Mouse (Mus musculus) stomach, postnatal 0 days (tissue): ENCODE results near the gene Pom121. TPM values are rescaled to one million over a fixed set of nuclear protein-coding genes. Genes with fewer than 3 reads are reported as not detected.

Experiments used
- ATAC-seq: fragments of 200-750 bp; cut with Nextera tagmentation; 2 replicates; pipeline ENCODE4 v1.8.0; 2017; ENCODE audit not compliant: low FRiP score, low TSS enrichment
- DNase-seq: peaks from one replicate; pipeline ENCODE4 v3.0.0-alpha.2; 2016; ENCODE audit warnings: low spot score
- H3K27ac ChIP-seq: fragments of 300-500 bp; sonication (generic); replicated peaks from 2 replicates; pipeline ENCODE4 v1.5.1; 2014; ENCODE audit warnings: mild to moderate bottlenecking, control low read depth
- H3K27me3 ChIP-seq: fragments of 300-500 bp; sonication (generic); 2 replicates; pipeline ENCODE4 v1.6.1; 2014; ENCODE audit warnings: low read length; ENCODE audit not compliant: control insufficient read depth, insufficient read depth
- H3K36me3 ChIP-seq: fragments of 300-500 bp; sonication (generic); 2 replicates; pipeline ENCODE4 v1.6.1; 2014; ENCODE audit warnings: low read length, mixed read lengths; ENCODE audit not compliant: control insufficient read depth, insufficient read depth
- H3K4me1 ChIP-seq: fragments of 300-500 bp; sonication (generic); replicated peaks from 2 replicates; pipeline ENCODE4 v1.6.1; 2014; ENCODE audit warnings: antibody characterized with exemption; ENCODE audit not compliant: control insufficient read depth, insufficient read depth
- H3K4me2 ChIP-seq: fragments of 300-500 bp; sonication (generic); replicated peaks from 2 replicates; pipeline ENCODE4 v1.6.1; 2014; ENCODE audit warnings: low read depth, mild to moderate bottlenecking, control low read depth, moderate library complexity
- H3K4me3 ChIP-seq: fragments of 300-500 bp; sonication (generic); 2 replicates; pipeline ENCODE4 v1.5.1; 2014; ENCODE audit warnings: low read depth, low read length, control low read depth
- H3K9ac ChIP-seq: fragments of 300-500 bp; sonication (generic); 2 replicates; pipeline ENCODE4 v1.6.1; 2014; ENCODE audit warnings: mild to moderate bottlenecking, low read length, control low read depth, mixed read lengths
- H3K9me3 ChIP-seq: fragments of 300-500 bp; sonication (generic); 2 replicates; pipeline ENCODE4 v1.6.1; 2016; ENCODE audit warnings: low read length; ENCODE audit not compliant: control insufficient read depth
- CTCF ChIP-seq: IDR thresholded peaks from 2 replicates; pipeline ENCODE4 v1.5.1; 2016; ENCODE audit warnings: antibody characterized with exemption, low read depth, mild to moderate bottlenecking, moderate library complexity
- EP300 ChIP-seq: optimal IDR thresholded peaks from 2 replicates; pipeline ENCODE3; 2016; ENCODE audit warnings: antibody characterized with exemption
- WGBS: fragments of 180-500 bp; shearing (Covaris S2); extraction: QIAGEN DNeasy Blood & Tissue Kit; methylation state at CpG from one replicate; pipeline ENCODE4 v1.1.7; 2014; 5-methylcytosine and 5-hydroxymethylcytosine counted together
- microRNA-seq: library from miRNA; unstranded; fragments of <30 nt; microRNA quantifications from one replicate; pipeline ENCODE4, GENCODE M21; 2016
- polyA plus RNA-seq: library from polyadenylated mRNA; unstranded; fragments of >200 nt; fragmentation: Nextera tagmentation; extraction: Ambion mirVana; gene quantifications from 2 replicates; pipeline ENCODE4 v1.2.1, GENCODE M21; 2015

Gene Pom121
- polyA plus RNA-seq, 1 experiment from 2014 or later, result 3.9 TPM

DNA sequence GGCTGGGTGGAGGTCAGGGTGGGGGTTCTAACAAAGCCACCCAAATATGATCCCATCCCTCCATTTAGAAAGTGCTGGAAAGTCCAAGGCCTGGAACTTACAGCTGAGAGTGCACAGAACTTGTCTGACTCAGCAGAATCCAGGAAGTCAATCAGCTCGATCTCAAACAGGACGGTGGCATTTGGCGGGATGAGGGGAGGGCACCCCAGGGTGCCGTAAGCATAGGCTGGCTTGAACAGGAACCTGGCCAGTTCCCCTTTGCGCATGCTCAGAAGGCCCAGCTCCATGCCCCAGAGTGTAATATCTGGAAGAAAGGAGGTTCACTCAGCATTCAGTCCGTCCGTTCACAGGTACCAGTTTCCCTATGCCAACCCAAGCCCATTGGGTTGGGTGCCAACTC is 48.4 kb downstream of the Pom121 start:
- H3K27ac ChIP-seq, result no peak overlapping the region
- no peaks in the 10 kb centered on the region for H3K9me3 ChIP-seq
- no peak for DNase-seq
- no peak overlapping the region for H3K4me2 ChIP-seq
- H3K9ac ChIP-seq, result no peak overlapping the region
- H3K27me3 ChIP-seq, result no peaks in the 10 kb centered on the region
- H3K4me1 ChIP-seq, result no peaks in the 10 kb centered on the region
- 71% methylated on average over 7 of the region's 7 CpGs for whole genome bisulfite sequencing
- no peak for TF ChIP-seq EP300
- no peak for TF ChIP-seq CTCF
- H3K4me3 ChIP-seq, result no peak overlapping the region
- no peaks in the 10 kb centered on the region for H3K36me3 ChIP-seq
- ATAC-seq, result no peak

DNA sequence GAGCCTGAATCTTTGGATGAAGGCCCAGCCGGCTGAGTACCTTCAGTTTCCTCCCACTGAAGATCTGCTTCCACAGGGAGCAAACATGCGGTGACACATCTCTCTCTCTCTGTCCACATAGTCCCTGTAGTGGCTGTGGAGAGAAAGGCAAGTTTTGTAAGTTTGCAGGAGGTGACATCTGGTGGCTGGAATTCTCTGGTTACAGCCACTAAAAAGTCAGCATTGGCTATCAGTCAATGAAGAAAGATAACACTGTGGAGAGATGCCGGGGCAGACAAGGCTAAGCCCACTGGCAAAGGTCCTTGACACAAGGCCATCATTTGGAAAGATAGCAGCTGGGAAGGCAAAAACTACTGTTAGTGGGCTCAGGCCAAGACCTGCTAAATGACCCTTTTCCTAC is 56.8 kb downstream of the Pom121 start:
- Histone ChIP-seq H3K9ac (no peak overlapping the region), H3K9me3 (no peaks in the 10 kb centered on the region), H3K27me3 (no peaks in the 10 kb centered on the region), H3K4me1 (no peaks in the 10 kb centered on the region), H3K4me2 (no peak overlapping the region), H3K36me3 (no peaks in the 10 kb centered on the region), H3K27ac (no peak overlapping the region), H3K4me3 (no peak overlapping the region)
- DNase-seq (no peak), ATAC-seq (no peak)
- TF ChIP-seq EP300 (no peak), CTCF (peak; percentile 68)
- WGBS, result 20% methylated on average over 3 of the region's 3 CpGs

DNA sequence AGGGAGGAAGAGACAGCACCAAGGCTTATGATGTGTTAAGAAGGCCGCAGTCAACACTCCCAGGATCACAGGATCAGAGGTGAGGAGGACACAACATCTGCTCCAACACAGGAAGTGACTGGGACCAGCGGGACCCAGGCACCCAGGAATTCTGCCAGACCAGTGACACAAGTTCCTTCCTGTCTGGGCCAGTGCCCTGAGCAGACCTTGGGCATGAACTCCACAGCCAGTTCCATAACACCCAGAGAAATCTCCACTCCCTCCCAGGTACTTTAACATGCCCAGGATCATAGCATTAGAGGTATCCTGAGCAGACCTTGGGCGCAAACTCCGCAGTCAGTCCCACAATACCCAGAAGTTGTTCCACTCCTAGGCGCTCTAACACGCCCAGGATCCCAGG is 63.2 kb downstream of the Pom121 start:
- Histone ChIP-seq H3K4me1 (no peaks in the 10 kb centered on the region), H3K27me3 (no peaks in the 10 kb centered on the region), H3K9ac (no peak overlapping the region), H3K27ac (no peak overlapping the region), H3K36me3 (no peaks in the 10 kb centered on the region), H3K4me2 (no peak overlapping the region), H3K9me3 (no peaks in the 10 kb centered on the region), H3K4me3 (no peak overlapping the region)
- TF ChIP-seq EP300 (no peak), CTCF (no peak)
- ATAC-seq (no peak), DNase-seq (peak; percentile 9)
- 78% methylated on average over 6 of the region's 6 CpGs for WGBS

DNA sequence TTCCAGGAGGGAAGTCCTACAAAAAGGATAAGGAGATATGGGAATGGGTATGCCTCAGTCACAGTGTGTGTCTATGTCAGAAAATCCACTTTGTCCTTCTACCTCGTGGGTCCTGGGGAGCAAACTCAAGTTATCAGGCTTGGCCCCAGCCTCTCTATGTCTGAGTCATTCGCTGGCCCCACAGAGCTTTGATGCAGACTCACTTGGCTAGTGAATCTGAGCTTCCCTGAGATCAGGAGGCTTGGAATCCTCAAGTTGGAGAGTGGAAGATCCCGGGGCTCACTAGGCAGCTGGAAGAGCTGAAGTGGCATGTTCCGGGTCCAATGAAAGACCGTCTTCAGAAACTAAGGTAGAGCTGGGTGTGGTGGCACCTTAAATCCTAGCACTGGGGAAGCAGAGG is 64.1 kb downstream of the Pom121 start:
- TF ChIP-seq CTCF (no peak), EP300 (no peak)
- WGBS, result 82% methylated on average over 5 of the region's 5 CpGs
- H3K9ac ChIP-seq, result no peak overlapping the region
- no peaks in the 10 kb centered on the region for H3K36me3 ChIP-seq
- ATAC-seq (no peak), DNase-seq (no peak)
- no peak overlapping the region for H3K4me2 ChIP-seq
- no peaks in the 10 kb centered on the region for H3K27me3 ChIP-seq
- H3K9me3 ChIP-seq, result no peaks in the 10 kb centered on the region
- no peak overlapping the region for H3K4me3 ChIP-seq
- no peak overlapping the region for H3K27ac ChIP-seq
- no peaks in the 10 kb centered on the region for H3K4me1 ChIP-seq

DNA sequence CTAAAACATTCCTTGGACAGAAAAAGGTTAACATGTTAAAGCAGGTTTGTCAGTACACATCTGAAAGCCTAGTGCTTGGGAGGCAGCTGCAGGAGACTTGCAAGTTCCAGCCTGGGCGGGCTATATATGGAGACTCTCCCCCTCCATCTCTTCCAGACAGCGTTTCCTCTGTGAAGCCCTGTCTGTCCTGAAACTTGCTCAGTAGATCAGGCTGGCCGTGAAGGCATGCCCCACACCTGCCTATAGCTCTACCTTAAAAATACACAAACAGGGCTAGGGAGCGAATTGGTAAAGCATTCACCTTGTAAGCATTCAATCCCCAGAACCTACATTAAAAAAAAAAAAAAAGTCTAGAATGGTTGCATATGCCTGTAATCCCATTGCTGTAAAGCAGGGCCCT is 64.9 kb downstream of the Pom121 start:
- H3K4me2 ChIP-seq, result no peak overlapping the region
- H3K36me3 ChIP-seq, result no peaks in the 10 kb centered on the region
- H3K27ac ChIP-seq, result no peak overlapping the region
- no peaks in the 10 kb centered on the region for H3K9me3 ChIP-seq
- DNase-seq, result no peak
- ATAC-seq, result no peak
- WGBS, result 71% methylated on average over 4 of the region's 4 CpGs
- H3K27me3 ChIP-seq, result no peaks in the 10 kb centered on the region
- no peak overlapping the region for H3K4me3 ChIP-seq
- no peaks in the 10 kb centered on the region for H3K4me1 ChIP-seq
- no peak overlapping the region for H3K9ac ChIP-seq
- no peak for TF ChIP-seq CTCF
- TF ChIP-seq EP300, result no peak

Small RNA genes lying within 50 kb of the gene (microRNA-seq; reads per million reads assigned to microRNA genes)
- not detected for gene Mir7033

Other genes with a start within 250 kb of the Pom121 start
- gene Tbl2, start 244.9 kb downstream of the Pom121 start, polyA plus RNA-seq, result 9.9 and 11.6 TPM in 2 replicates
- gene Bcl7b, start 226.3 kb downstream of the Pom121 start, polyA plus RNA-seq, result 46.4 and 50.4 TPM in 2 replicates
- gene Baz1b, start 207.3 kb downstream of the Pom121 start, polyA plus RNA-seq, result 9.6 and 10.2 TPM in 2 replicates
- gene Fzd9, start 143.3 kb downstream of the Pom121 start, polyA plus RNA-seq, result 0.42 and 0.54 TPM in 2 replicates
- 1.1 and 1.2 TPM in 2 replicates for gene Fkbp6, start 44.5 kb downstream of the Pom121 start, polyA plus RNA-seq
- gene Trim50, start 41.3 kb downstream of the Pom121 start, polyA plus RNA-seq, result 3.4 and 3.5 TPM in 2 replicates
- 13.5 and 15.2 TPM in 2 replicates for gene Nsun5, start 24.6 kb downstream of the Pom121 start, polyA plus RNA-seq
- gene Hip1, start 150.6 kb upstream of the Pom121 start, polyA plus RNA-seq, result 4.9 and 7.3 TPM in 2 replicates
- not detected in 2 replicates for gene Ccl26, start 169.0 kb upstream of the Pom121 start, polyA plus RNA-seq
- 1.7 and 2.8 TPM in 2 replicates for gene Ccl24, start 178.5 kb upstream of the Pom121 start, polyA plus RNA-seq
- 37.8 and 44.8 TPM in 2 replicates for gene Rhbdd2, start 238.1 kb upstream of the Pom121 start, polyA plus RNA-seq